Mouse (Mus musculus) heart, postnatal 0 days (tissue): ENCODE measurements at regions not wholly inside any gene's neighbourhood (a gene's known extent, or its start where the extent isn't known, plus 50 kb on each side); places are given as distances from the start of the nearest gene placed in this dataset.
A peak's percentile ranks its signal among the peaks of the same experiment; 100 is the strongest.

ENCODE experiments used
- ATAC-seq: fragments of 200-750 bp; cut with Nextera tagmentation; 2 replicates; pipeline ENCODE4 v1.8.0; 2017; ENCODE audit warnings: low read depth, moderate number of reproducible peaks, moderate library complexity; ENCODE audit not compliant: insufficient read depth
- DNase-seq: peaks from one replicate; pipeline ENCODE4 v3.0.0-alpha.2; 2016; ENCODE audit warnings: low spot score
- H3K27ac ChIP-seq: fragments of 300-500 bp; sonication (generic); 2 replicates; pipeline ENCODE4 v1.5.1; 2014; ENCODE audit warnings: low read depth, mild to moderate bottlenecking
- H3K27me3 ChIP-seq: fragments of 300-500 bp; sonication (generic); 2 replicates; pipeline ENCODE4 v1.6.1; 2014; ENCODE audit warnings: low read length, mixed read lengths; ENCODE audit not compliant: control insufficient read depth, insufficient read depth
- H3K36me3 ChIP-seq: fragments of 300-500 bp; sonication (generic); replicated peaks from 2 replicates; pipeline ENCODE4 v1.6.1; 2014; ENCODE audit warnings: low read length, mixed read lengths; ENCODE audit not compliant: control insufficient read depth, insufficient read depth
- H3K4me1 ChIP-seq: fragments of 300-500 bp; sonication (generic); 2 replicates; pipeline ENCODE4 v1.6.1; 2014; ENCODE audit warnings: antibody characterized with exemption; ENCODE audit not compliant: control insufficient read depth, insufficient read depth
- H3K4me2 ChIP-seq: fragments of 300-500 bp; sonication (generic); 2 replicates; pipeline ENCODE4 v1.6.1; 2014; ENCODE audit warnings: low read depth, mild to moderate bottlenecking, low read length, moderate library complexity
- H3K4me3 ChIP-seq: fragments of 300-500 bp; sonication (generic); 2 replicates; pipeline ENCODE4 v1.5.1; 2014; ENCODE audit warnings: low read depth, low read length
- H3K9ac ChIP-seq: fragments of 300-500 bp; sonication (generic); replicated peaks from 2 replicates; pipeline ENCODE4 v1.6.1; 2014; ENCODE audit warnings: low read depth, low read length, mixed read lengths
- H3K9me3 ChIP-seq: fragments of 300-500 bp; sonication (generic); replicated peaks from 2 replicates; pipeline ENCODE4 v1.6.1; 2016; ENCODE audit warnings: low read length; ENCODE audit not compliant: control insufficient read depth
- CTCF ChIP-seq: IDR thresholded peaks from 2 replicates; pipeline ENCODE4 v1.5.1; 2016; ENCODE audit warnings: antibody characterized with exemption, control low read depth, low read depth
- EP300 ChIP-seq: IDR thresholded peaks from 2 replicates; pipeline ENCODE4 v1.6.1; 2016; ENCODE audit warnings: antibody characterized with exemption, low read depth
- WGBS: fragments of 180-500 bp; shearing (Covaris S2); extraction: QIAGEN DNeasy Blood & Tissue Kit; methylation state at CpG from one replicate; pipeline ENCODE4 v1.1.7; 2014; 5-methylcytosine and 5-hydroxymethylcytosine counted together

- no peaks in the 10 kb centered on the region for H3K27me3 ChIP-seq
- H3K9ac ChIP-seq, result no peak overlapping the region
- TF ChIP-seq CTCF, result no peak
- ATAC-seq (no peak), DNase-seq (no peak)
- no peak overlapping the region for H3K27ac ChIP-seq
- H3K4me2 ChIP-seq, result no peak overlapping the region
- no peaks in the 10 kb centered on the region for H3K9me3 ChIP-seq
- WGBS, result 78% methylated on average over 2 of the region's 2 CpGs
- H3K36me3 ChIP-seq, result no peaks in the 10 kb centered on the region
- no peak overlapping the region for H3K4me3 ChIP-seq
- no peaks in the 10 kb centered on the region for H3K4me1 ChIP-seq
These were observed 108.1 kb downstream of the 4933412E24Rik start for GRCm38 (mm10) chr15:59908300-59908699.

GRCm38 (mm10) chr15:59905832-59906797 is 110.3 kb downstream of the 4933412E24Rik start:
- no peak overlapping the region for H3K9ac ChIP-seq
- H3K36me3 ChIP-seq, result no peaks in the 10 kb centered on the region
- DNase-seq (peak; percentile 24), ATAC-seq (no peak)
- H3K27ac ChIP-seq, result no peak overlapping the region
- TF ChIP-seq EP300 (no peak), CTCF (peak; percentile 62)
- no peak overlapping the region for H3K4me3 ChIP-seq
- no peaks in the 10 kb centered on the region for H3K9me3 ChIP-seq
- 76% methylated on average over 9 of the region's 9 CpGs for WGBS
- no peak overlapping the region for H3K4me2 ChIP-seq
- no peaks in the 10 kb centered on the region for H3K27me3 ChIP-seq
- no peaks in the 10 kb centered on the region for H3K4me1 ChIP-seq

GRCm38 (mm10) chr15:59904741-59905140 is 111.7 kb downstream of the 4933412E24Rik start:
- Histone ChIP-seq H3K4me1 (no peaks in the 10 kb centered on the region), H3K36me3 (no peaks in the 10 kb centered on the region), H3K27ac (no peak overlapping the region), H3K4me3 (no peak overlapping the region), H3K27me3 (no peaks in the 10 kb centered on the region), H3K4me2 (no peak overlapping the region), H3K9me3 (no peaks in the 10 kb centered on the region), H3K9ac (no peak overlapping the region)
- WGBS, result 34% methylated on average over 5 of the region's 5 CpGs
- no peak for ATAC-seq
- DNase-seq, result no peak
- TF ChIP-seq CTCF, result no peak
- no peak for TF ChIP-seq EP300

GRCm38 (mm10) chr15:59888996-59889395 is 127.4 kb downstream of the 4933412E24Rik start:
- H3K9ac ChIP-seq, result no peak overlapping the region
- no peak for DNase-seq

GRCm38 (mm10) chr15:59888131-59888459 is 128.3 kb downstream of the 4933412E24Rik start:
- H3K4me3 ChIP-seq, result no peak overlapping the region
- no peak overlapping the region for H3K9ac ChIP-seq
- no peak for TF ChIP-seq CTCF
- no peak for TF ChIP-seq EP300
- no peak overlapping the region for H3K4me2 ChIP-seq
- H3K36me3 ChIP-seq, result no peaks in the 10 kb centered on the region
- ATAC-seq (no peak), DNase-seq (no peak)
- WGBS, result 39% methylated on average over 2 of the region's 2 CpGs
- no peak overlapping the region for H3K27ac ChIP-seq
- H3K9me3 ChIP-seq, result no peaks in the 10 kb centered on the region
- no peaks in the 10 kb centered on the region for H3K27me3 ChIP-seq
- no peaks in the 10 kb centered on the region for H3K4me1 ChIP-seq

More at GRCm38 (mm10) chr15:59888996-59889395, 127.4 kb downstream of the 4933412E24Rik start:
- Histone ChIP-seq H3K27ac (no peak overlapping the region), H3K4me2 (no peak overlapping the region), H3K4me3 (no peak overlapping the region), H3K9me3 (no peaks in the 10 kb centered on the region), H3K4me1 (no peaks in the 10 kb centered on the region), H3K36me3 (no peaks in the 10 kb centered on the region), H3K27me3 (no peaks in the 10 kb centered on the region)
- WGBS, result 86% methylated on average over 2 of the region's 2 CpGs
- no peak for ATAC-seq
- TF ChIP-seq EP300 (no peak), CTCF (no peak)
